Mouse (Mus musculus) left cerebral cortex, postnatal 25 days (tissue): ENCODE data around the gene Ak5. TPM values are rescaled to one million over a fixed set of nuclear protein-coding genes. Genes with fewer than 3 reads are reported as not detected.
"Not testable (repeated sequence)": the region's sequence is repeated elsewhere in the genome, so short reads cannot be mapped to it uniquely, and the experiment has no call there.

ENCODE experiments used
- DNase-seq, 2 experiments: peaks; one replicate each; pipeline ENCODE4 v3.0.0; 2022; ENCODE audit warnings: low spot score in 2 of 2, mixed read lengths in 1 of 2
- intact Hi-C: fragments of 180-260 bp; cut with DNase I; formaldehyde crosslinking; loops from one replicate; pipeline ENCODE4 v1.15.1; 2025
- total RNA-seq, 2 experiments: library from RNA; stranded (reverse); gene quantifications; 2 replicates each; pipeline ENCODE4 v1.2.3; 2021

The Ak5 gene
- total RNA-seq, 2 experiments from 2014 or later: 137 to 159 TPM

DNA sequence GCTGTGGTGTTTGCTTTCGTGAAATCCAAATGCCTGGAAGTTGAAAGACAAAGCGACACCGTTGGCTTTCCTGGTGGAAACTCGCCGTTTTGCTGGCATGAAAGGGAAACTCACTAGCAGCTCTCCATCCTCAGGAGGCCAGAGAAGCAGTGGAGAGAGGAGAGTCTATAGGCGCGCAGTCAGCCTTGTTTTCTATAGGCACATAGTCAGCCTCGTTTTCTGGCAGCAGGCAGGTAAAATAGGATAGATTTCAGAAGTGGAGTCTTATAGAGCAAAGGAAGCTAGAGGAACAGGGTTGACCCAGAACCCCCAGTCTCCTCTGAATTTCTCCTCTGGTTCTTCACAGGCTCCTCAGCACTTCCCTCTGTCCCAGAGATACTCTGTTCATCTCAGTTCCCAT lies 200.1 kb downstream of the Ak5 start:
- intact Hi-C loops: no loop called here
- DNase-seq: no peak

DNA sequence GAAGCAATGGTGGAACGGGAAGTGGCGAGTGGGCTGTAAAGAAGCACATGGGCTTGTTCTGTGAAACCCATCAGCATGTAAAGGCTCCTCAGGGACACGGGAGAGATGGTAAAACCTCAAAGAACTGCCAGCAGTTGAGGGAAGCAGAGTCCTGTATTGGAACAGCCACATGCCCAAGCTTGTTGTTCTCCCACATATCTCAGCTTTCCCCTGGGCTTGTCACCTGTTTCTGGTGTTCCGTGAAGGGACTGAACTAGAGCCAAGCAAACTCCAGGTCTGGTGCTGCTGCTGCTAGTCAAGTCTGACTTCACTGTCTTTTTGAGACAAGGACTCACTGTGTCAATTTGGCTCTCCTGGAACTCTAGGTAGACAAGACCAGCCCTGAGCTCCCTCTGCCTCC lies 200.8 kb downstream of the Ak5 start:
- intact Hi-C loops: no loop called here
- DNase-seq: no peak

DNA sequence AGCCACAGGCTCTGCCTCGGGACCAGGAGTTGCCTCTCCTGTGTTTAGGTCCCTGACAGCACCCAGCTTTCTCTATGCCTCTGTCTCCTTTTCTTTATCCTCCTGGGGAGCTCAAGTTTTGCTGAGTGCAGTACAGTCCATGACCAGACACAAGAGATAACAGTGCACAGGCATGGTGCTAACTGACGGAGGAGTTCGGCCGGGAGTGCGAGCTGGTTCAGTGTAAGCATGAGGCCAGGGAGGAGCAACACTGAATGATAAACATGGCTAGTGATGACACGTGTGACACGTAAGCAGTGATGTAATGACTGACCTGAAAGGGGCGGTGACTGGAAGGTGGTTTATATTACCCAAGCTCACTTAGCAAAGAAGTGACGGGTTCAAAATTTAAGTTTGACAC lies 201.3 kb downstream of the Ak5 start:
- DNase-seq: no peak
- intact Hi-C loops: no loop called here

DNA sequence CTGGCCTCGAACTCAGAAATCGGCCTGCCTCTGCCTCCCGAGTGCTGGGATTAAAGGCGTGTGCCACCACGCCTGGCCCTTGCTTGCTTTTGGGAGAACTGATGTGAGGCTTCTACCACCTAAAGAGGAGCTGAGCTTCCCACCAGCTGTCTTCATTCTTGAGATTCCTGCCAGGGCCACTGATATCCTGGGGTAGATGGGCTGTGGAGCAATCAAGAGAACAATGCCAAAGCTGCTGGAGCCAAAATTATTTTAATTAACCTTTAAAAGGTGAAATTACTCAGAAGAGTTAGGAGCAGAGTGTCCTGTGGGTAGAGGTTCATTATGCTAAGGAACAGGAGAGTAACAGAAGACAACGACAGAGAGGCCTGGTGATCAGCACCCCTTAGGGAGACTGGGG lies 202.8 kb downstream of the Ak5 start:
- no peak for DNase-seq
- intact Hi-C loops: no loop called here

DNA sequence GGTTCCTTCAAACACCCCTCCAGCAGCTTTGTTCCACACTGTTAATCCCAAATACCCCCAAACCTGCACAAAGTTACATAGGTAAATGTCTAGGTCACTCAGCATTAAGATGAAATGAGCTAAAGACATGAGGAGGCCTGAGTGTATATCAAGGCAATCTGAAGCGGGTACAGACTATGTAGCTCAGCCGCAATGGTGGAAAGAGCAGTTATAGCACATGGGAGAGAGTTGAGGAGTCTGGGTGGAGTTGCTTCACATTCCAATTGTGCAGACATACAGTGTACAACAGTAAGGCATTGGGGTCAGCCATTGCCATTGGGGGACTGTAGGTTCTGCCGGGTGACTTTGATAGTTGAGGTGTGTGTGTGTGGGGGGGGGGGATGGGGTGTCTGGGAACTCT lies 203.7 kb downstream of the Ak5 start:
- intact Hi-C loops: no loop called here
- no peak for DNase-seq

DNA sequence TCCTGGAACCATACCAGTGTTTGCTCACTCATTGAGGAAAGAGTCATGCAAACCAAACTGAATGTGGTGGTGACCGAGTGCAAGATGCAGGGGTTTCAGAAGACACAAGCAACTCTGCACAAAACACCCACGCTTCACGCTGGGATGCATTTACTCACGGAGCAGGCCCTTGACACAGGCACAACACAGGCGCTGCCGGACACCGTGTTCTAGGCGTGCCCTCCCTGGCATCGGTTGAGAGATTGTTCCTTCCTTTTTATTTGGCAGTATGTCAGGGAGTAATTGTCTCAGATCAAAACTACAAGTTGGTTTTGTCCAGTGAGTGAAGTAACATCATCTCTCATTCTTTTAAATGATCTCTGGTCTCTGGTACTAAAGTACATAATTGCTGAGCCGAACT lies 205.3 kb downstream of the Ak5 start:
- DNase-seq: no peak
- intact Hi-C loops: no loop called here

DNA sequence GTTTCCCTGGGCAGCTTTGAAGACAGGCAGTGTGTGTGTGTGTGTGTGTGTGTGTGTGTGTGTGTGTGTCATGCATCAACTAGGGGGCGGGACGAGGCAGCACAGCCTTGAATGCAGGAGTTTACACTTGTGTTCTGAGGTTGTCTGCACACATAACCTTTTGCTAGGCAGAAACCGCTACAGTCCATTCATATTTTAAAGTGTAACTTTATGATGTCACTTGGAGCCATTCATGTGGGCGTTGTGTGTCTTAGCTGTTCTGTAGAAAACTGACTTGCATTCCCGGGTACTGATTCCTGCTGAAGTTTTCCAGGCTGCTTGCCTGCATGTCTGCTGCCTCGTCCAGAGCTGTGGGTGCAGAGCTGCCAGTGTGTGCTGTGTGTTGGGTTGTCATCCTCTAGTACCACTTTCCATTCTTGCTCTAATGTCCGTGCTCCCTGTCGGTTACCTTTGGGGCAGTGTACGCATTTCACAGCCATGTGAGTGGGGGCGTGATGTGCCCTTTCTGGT lies 206.1 kb downstream of the Ak5 start:
- peak in 1 of 2 experiments; percentile 60 for DNase-seq
- intact Hi-C loops: no loop called here

DNA sequence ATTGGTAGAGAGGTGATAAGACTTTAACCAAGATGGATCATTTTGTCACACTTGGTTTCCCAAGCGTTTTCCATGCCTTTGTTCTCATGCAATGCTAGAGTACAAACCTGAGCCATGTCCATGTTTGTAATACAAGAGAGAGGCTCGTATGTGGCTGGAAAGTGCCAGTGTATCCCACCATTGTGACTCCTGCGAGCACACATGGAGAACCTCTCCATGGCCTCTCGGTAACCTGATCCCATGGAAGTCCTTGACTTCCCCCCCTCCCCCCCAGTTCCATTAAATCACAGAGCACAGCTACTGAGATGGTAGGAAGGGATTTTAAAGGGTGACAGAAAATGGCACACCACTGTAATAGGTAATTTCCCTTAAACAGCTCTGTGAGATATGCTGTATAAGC lies 207.4 kb downstream of the Ak5 start:
- intact Hi-C loops: no loop called here
- no peak for DNase-seq

DNA sequence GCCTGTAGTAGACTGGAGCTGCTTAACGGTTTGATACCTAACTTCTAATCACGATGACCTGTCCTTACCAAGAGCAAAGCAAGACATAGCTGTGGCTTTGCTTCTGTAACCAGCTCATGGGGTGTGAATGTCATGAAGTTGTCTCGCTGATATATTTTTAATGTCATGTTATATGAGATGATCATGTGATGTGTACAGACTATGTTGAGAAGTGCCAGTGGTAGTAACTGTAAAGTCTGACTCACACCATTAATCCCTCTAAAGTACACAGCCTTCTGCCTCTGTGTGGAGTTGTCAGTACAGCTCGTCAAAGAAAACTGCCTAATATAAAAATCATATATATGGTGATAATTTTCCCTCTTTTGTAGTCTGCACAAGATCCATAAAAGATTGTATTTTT lies 209.3 kb downstream of the Ak5 start:
- DNase-seq, intact Hi-C loops: not testable (repeated sequence)

DNA sequence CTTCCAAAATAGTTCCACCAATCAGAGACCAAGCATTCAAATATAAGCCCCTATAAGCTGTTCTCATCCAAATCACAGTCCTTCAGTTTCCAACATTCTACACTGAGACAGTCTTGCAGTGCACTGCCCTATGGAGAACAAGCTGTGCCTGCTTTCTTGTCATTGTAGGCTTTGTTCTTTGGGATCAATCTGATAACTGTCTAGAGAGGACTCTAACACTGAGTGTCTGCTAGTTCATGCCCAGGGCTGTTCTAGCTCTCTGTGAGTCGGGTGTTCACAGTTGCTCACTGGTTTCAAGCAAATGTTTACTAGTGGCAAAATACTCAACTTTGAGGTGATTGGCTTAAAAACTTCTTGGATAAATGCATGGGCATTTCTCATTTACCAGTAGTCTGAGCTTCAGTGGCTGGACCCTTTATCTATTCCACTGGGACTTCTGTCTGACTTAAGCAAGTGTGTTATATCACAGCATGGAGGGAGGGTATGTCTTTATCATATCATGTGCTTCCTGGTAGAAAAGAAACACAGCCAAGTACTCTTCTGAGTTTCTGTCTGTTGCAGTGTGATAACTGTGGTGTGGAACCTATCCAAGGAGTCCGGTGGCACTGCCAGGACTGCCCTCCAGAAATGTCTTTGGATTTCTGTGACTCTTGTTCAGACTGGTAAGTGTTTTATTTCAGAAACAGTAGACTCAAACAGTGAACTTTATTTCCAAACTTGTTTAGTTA lies 210.7 kb downstream of the Ak5 start:
- intact Hi-C loops: no loop called here

DNA sequence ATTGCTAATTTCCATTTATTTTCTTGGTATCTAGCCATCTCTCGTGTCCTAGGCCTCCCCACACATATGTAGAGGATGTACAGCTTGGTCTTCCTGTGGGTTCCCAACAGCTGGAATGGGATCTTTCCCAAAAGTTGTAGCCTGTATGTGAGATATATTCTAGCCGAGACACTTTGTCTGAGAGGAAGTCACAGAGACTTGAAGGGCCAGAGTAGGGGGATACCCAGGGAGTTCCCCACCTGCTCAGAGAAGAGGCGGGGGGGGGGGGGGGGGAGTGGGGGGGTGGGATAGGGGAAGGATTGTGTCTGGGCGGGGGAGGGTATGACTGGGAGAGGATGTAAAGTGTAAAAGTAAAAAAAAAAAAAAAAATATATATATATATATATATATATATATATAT lies 215.0 kb downstream of the Ak5 start:
- intact Hi-C loops: no loop called here
- DNase-seq: no peak

More for the DNA sequence above, 210.7 kb downstream of the Ak5 start:
- no peak for DNase-seq

DNA sequence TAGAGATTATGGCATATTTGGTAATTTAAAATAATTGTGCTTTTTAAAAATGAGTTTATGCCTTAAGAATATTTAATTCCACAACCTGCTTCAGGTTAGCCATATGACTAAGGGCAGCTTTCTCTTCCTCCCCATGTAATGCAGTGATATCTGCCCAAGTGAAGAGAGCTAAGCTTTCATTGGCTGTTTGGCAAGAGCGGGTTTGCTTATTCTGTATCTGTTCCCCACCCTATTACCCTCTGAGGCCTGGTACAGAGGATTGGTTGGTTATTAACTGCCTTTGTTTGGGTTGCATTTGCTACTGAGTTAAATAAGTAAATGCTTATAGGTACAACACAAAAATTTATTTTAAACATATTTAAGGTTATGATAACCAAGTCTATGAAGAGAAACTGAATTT lies 221.2 kb downstream of the Ak5 start:
- intact Hi-C loops: no loop called here
- DNase-seq: no peak

DNA sequence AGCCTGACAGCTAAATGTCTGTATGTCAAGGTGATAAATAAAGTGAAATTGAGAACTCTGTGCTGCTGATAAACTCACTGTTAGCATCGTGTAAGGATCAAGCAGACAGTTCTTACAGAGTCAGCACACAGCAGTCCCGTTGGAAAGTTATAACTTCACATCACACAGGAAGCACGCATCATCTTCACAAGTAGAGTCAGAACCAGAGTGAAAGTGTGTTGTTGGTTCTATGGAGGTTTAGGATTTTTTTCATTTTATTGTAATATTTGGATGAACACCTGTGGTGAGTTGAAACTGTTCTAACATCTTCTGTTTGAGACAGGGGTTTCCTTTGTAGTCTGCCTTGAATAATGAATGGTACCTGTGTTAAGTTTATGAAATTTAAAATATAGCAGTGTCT lies 224.0 kb downstream of the Ak5 start:
- DNase-seq: no peak

DNA sequence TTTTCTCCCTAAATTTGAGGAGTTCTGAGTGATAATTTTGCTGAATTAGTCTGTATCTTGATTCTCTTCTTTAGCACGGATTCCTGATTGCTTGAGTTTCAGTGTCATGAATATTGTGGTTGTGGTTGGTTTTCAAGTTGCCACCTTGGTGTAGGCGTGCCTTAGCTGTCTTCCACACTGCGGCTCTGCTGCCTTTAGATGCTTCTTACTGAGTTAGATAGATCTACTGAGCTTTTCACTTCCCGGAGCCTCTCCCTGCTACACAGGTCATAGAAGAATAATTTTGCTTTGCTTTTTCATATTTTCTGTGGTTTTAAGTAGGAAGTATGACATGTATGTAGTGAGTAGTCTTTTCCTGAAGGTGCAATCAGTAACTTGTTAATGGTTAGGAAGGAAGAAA lies 225.4 kb downstream of the Ak5 start:
- DNase-seq: no peak
- intact Hi-C loops: no loop called here

More for the DNA sequence above, 224.0 kb downstream of the Ak5 start:
- intact Hi-C loops: no loop called here

DNA sequence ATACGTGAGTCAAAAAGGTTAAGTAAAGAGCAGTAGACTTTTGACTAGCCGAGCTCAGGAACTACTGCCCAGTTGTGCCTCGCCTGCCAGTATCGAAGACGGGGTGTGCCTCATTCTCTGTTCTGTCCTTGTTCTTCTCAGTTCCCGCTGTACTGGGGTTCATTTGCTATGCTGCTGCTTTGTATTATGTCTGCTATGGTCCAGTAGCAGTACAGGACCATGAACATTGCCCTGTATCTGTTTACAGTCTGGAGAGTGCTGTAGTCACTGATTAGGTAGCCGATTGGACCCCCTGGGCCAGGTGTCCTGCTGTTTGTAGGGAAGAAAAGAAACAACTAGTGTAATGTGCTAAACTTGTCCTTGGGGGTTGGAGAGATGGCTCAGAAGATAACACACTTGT lies 230.1 kb downstream of the Ak5 start:
- intact Hi-C loops: no loop called here
- DNase-seq: no peak

DNA sequence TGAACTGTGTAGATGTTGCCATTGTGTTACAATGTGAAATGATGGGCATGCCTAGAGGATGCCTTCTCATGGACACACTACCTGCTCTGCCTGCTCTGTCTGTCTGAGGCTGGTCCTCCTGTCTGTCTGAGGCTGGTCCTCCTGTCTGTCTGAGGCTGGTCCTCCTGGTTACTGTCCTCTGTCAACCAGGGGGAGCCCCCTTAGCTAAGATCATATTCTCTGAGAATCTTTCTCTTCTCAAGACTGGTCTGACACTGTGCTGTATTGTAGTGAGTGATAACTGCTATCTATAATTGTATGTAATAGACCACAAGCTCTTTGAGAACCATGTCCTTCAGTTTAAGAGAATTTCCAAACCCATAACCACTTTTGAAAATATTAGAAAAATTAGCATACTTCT lies 232.6 kb downstream of the Ak5 start:
- intact Hi-C loops: no loop called here
- no peak for DNase-seq

DNA sequence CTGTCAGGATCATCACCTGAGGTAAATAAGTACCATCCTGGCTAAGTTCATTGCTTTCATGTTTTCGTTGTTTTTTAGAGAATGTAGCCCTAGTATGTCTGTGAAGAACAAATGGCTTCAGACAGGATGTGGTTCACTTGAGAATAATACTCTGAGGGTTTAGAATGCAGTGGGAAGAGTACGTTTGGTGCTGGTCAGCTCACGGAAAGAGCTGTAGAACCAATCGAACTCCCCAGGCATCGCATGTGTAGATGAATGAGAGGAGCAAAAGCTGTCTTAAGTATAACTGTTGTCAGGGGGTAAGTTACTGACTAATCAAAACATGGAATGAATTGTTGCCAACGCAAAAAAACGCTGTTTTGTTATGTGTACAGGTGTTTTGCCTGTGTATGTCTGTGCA lies 235.5 kb downstream of the Ak5 start:
- DNase-seq: no peak
- intact Hi-C loops: no loop called here

DNA sequence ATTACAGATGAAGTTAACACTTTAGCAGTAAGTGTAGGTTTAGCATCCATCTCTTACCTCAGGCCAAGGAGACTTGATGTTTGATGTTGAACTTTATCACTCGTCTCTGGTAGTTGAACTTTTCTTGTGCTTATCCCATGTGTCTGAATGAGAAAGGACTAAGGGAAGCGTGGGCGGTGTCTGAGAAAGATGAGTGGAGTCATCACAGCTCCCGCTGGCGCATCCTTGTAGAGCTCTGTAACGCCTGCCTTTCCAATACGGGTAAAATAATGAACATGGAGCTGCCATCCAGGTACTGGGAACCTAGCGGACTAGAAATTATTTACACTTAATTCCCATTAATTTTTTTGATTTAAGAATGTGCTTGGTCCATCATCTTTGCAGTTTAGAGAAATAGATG lies 239.2 kb downstream of the Ak5 start:
- peak in 1 of 2 experiments; percentile 45 for DNase-seq
- intact Hi-C loops: no loop called here
